Mouse (Mus musculus) small intestine, adult 2 months (tissue): Measurements from ENCODE around the gene Stat6.

Experiments used
- CTCF ChIP-seq: fragments of 200-500 bp; IDR thresholded peaks from 2 replicates; pipeline ENCODE4 v1.5.1; 2012; ENCODE audit warnings: low read depth, mild to moderate bottlenecking, control low read depth, inconsistent platforms, low read length, moderate library complexity, mixed read lengths; ENCODE audit not compliant: insufficient replicate concordance, insufficient read length; ENCODE audit errors: extremely low read depth
- POLR2A ChIP-seq: fragments of 200-500 bp; IDR thresholded peaks from 2 replicates; pipeline ENCODE4 v1.6.1; 2012; ENCODE audit warnings: low read depth, mild to moderate bottlenecking, control low read depth, inconsistent platforms, low read length, moderate library complexity

DNA sequence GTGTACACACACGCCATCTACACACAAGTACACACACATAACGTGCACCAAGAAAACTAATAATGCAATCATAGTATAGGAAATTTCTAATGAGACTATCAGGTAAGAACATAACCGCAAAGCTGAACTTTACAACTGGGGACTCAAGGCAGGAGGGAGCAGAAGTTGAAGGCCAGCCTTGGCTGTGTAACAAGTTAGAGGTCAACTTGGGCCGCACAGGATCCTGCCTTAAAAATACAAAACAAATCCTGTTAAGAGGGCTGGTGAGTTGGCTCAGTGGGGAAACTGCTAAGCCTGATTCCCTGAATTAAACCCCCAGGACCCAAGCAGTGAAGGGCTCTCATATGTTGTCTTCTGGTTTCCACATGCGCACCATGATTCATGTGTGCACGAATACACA lies 40.6 kb upstream of the Stat6 start:
- TF ChIP-seq POLR2A (no peak), CTCF (no peak)
